Mouse (Mus musculus) lung, postnatal 4 days (tissue): ENCODE measurements around the gene Wdr46.
"Not testable (repeated sequence)": the region's sequence is repeated elsewhere in the genome, so short reads cannot be mapped to it uniquely, and the experiment has no call there.

Experiments
- DNase-seq, 2 experiments: peaks; one replicate each; pipeline ENCODE4 v3.0.0; 2021

Wdr46 gene

GRCm38 (mm10) chr17:33940206-33940805 is at the start of gene Wdr46, which contains the start of gene Pfdn6:
Gene Wdr46, plus strand, starts transcription at chr17:33940660.
Gene Pfdn6, minus strand, starts transcription at chr17:33940343.
- DNase-seq = peak; percentile 86 to 90

- no peak for DNase-seq
Measured at GRCm38 (mm10) chr17:33891357-33891756, 49.1 kb upstream of the Wdr46 start.

- DNase-seq = not testable (repeated sequence)
Measured at GRCm38 (mm10) chr17:33891892-33892291, 48.6 kb upstream of the Wdr46 start.

- no peak for DNase-seq
Measured at GRCm38 (mm10) chr17:33892429-33892828, 48.0 kb upstream of the Wdr46 start.

GRCm38 (mm10) chr17:33893011-33893410 is 47.4 kb upstream of the Wdr46 start:
- not testable (repeated sequence) for DNase-seq

- DNase-seq = peak in 1 of 2 experiments; percentile 58
Measured at GRCm38 (mm10) chr17:33897114-33897794, 43.2 kb upstream of the Wdr46 start.

- not testable (repeated sequence) for DNase-seq
Measured at GRCm38 (mm10) chr17:33898193-33898592, 42.3 kb upstream of the Wdr46 start.

GRCm38 (mm10) chr17:33899642-33900041 is 40.8 kb upstream of the Wdr46 start:
- DNase-seq = no peak

GRCm38 (mm10) chr17:33900281-33900988 is 40.0 kb upstream of the Wdr46 start:
- no peak for DNase-seq

GRCm38 (mm10) chr17:33900989-33901314 is 39.5 kb upstream of the Wdr46 start:
- DNase-seq = no peak

- DNase-seq = no peak
Measured at GRCm38 (mm10) chr17:33901653-33902052, 38.8 kb upstream of the Wdr46 start.

- no peak for DNase-seq
Measured at GRCm38 (mm10) chr17:33902079-33902478, 38.4 kb upstream of the Wdr46 start.

GRCm38 (mm10) chr17:33902491-33902890 is 38.0 kb upstream of the Wdr46 start:
- DNase-seq = no peak

GRCm38 (mm10) chr17:33903911-33904651 is 36.4 kb upstream of the Wdr46 start:
- DNase-seq = not testable (repeated sequence)

- not testable (repeated sequence) for DNase-seq
Measured at GRCm38 (mm10) chr17:33904835-33905234, 35.6 kb upstream of the Wdr46 start, which contains the start of gene Platr17. Gene Platr17, plus strand, starts transcription at chr17:33905135.

- peak; percentile 52 to 55 for DNase-seq
Measured at GRCm38 (mm10) chr17:33908331-33909076, 32.0 kb upstream of the Wdr46 start.

- DNase-seq = peak; percentile 99
Measured at GRCm38 (mm10) chr17:33909077-33909868, 31.2 kb upstream of the Wdr46 start, which contains the start of gene Daxx. Gene Daxx, plus strand, starts transcription at chr17:33909414.

- peak; percentile 62 to 68 for DNase-seq
Measured at GRCm38 (mm10) chr17:33909869-33910250, 30.6 kb upstream of the Wdr46 start.

GRCm38 (mm10) chr17:33910346-33911051 is 30.0 kb upstream of the Wdr46 start:
- no peak for DNase-seq

- DNase-seq = no peak
Measured at GRCm38 (mm10) chr17:33911052-33911812, 29.2 kb upstream of the Wdr46 start.
